Mouse (Mus musculus): ENCODE data around the gene Tbc1d2b. TPM values are rescaled to one million over a fixed set of nuclear protein-coding genes. Genes with fewer than 3 reads are reported as not detected.

Gene Tbc1d2b
- polyA plus RNA-seq, 1 experiment from 2014 or later, result 4.3 TPM

DNA sequence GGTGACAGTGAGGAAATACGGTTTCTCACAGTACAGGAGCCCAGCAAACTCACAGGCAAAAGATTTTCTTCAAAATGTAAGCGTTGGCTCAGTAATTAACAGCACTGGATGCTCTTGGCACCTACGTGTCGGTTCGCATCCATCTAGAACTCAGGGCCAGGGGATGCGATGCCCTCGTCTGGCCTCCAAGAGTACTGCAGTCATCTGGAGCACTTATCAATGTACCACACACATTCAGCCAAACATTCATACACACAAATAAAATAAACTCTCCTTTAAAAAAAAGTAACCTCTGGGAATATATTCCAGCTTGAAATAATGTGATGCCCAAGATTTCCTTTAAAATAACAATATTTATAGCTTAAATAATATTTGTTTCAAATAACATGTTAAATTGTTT, 29.0 kb downstream of the Tbc1d2b start:
- no peak overlapping the region for H3K27ac ChIP-seq (ENCODE audit: low read depth, low read length)
- WGBS, result 66% methylated on average over 7 of the region's 7 CpGs
- peak; percentile 19 for DNase-seq (ENCODE audit: low spot score)

GRCm38 (mm10) chr9:90241041-90241440, 29.6 kb downstream of the Tbc1d2b start:
- H3K4me1 ChIP-seq (ENCODE audit: control insufficient read depth, insufficient read depth, low read length), result no peaks in the 10 kb centered on the region
- ATAC-seq, result no peak
- WGBS, result 93% methylated on average over 6 of the region's 6 CpGs
- H3K36me3 ChIP-seq (ENCODE audit: control insufficient read depth, insufficient read depth, low read length), result peaks cover 3% of the 10 kb centered on the region; the same call in 1 of the 2 replicates
- no peak for DNase-seq (ENCODE audit: low spot score)
- H3K9ac ChIP-seq (ENCODE audit: low read length), result no peak overlapping the region
- no peaks in the 10 kb centered on the region for H3K27me3 ChIP-seq (replicated peaks; ENCODE audit: control insufficient read depth, insufficient read depth, low read length)
- no peaks in the 10 kb centered on the region for H3K9me3 ChIP-seq (replicated peaks; ENCODE audit: control insufficient read depth, low read length)
- no peak overlapping the region for H3K27ac ChIP-seq (ENCODE audit: low read depth, low read length)
- H3K4me2 ChIP-seq (ENCODE audit: low read length), result no peak overlapping the region
- no peak overlapping the region for H3K4me3 ChIP-seq (ENCODE audit: low read depth, low read length)

More for the DNA sequence above, 29.0 kb downstream of the Tbc1d2b start:
- H3K9ac ChIP-seq (ENCODE audit: low read length), result no peak overlapping the region
- no peak overlapping the region for H3K4me3 ChIP-seq (ENCODE audit: low read depth, low read length)
- H3K4me2 ChIP-seq (ENCODE audit: low read length), result no peak overlapping the region
- no peaks in the 10 kb centered on the region for H3K27me3 ChIP-seq (replicated peaks; ENCODE audit: control insufficient read depth, insufficient read depth, low read length)
- H3K4me1 ChIP-seq (ENCODE audit: control insufficient read depth, insufficient read depth, low read length), result no peaks in the 10 kb centered on the region
- H3K9me3 ChIP-seq (replicated peaks; ENCODE audit: control insufficient read depth, low read length), result no peaks in the 10 kb centered on the region
- no peak for ATAC-seq
- peaks cover 6% of the 10 kb centered on the region; the same call in 1 of the 2 replicates for H3K36me3 ChIP-seq (ENCODE audit: control insufficient read depth, insufficient read depth, low read length)

GRCm38 (mm10) chr9:90240560-90240959, 30.0 kb downstream of the Tbc1d2b start:
- WGBS, result 69% methylated on average over 4 of the region's 4 CpGs
- H3K9me3 ChIP-seq (replicated peaks; ENCODE audit: control insufficient read depth, low read length), result no peaks in the 10 kb centered on the region

GRCm38 (mm10) chr9:90237232-90238062, 33.2 kb downstream of the Tbc1d2b start:
- WGBS, result 89% methylated on average over 9 of the region's 9 CpGs
- Histone ChIP-seq H3K4me2 (ENCODE audit: low read length) (no peak overlapping the region), H3K9ac (ENCODE audit: low read length) (no peak overlapping the region), H3K36me3 (ENCODE audit: control insufficient read depth, insufficient read depth, low read length) (peaks cover 3% of the 10 kb centered on the region; the same call in 1 of the 2 replicates), H3K4me3 (ENCODE audit: low read depth, low read length) (no peak overlapping the region), H3K27ac (ENCODE audit: low read depth, low read length) (no peak overlapping the region), H3K9me3 (replicated peaks; ENCODE audit: control insufficient read depth, low read length) (no peaks in the 10 kb centered on the region), H3K4me1 (ENCODE audit: control insufficient read depth, insufficient read depth, low read length) (no peaks in the 10 kb centered on the region), H3K27me3 (replicated peaks; ENCODE audit: control insufficient read depth, insufficient read depth, low read length) (no peaks in the 10 kb centered on the region)
- no peak for ATAC-seq
- DNase-seq (ENCODE audit: low spot score), result no peak

More at GRCm38 (mm10) chr9:90240560-90240959, 30.0 kb downstream of the Tbc1d2b start:
- DNase-seq (ENCODE audit: low spot score), result peak; percentile 32
- Histone ChIP-seq H3K4me1 (ENCODE audit: control insufficient read depth, insufficient read depth, low read length) (no peaks in the 10 kb centered on the region), H3K9ac (ENCODE audit: low read length) (no peak overlapping the region), H3K4me3 (ENCODE audit: low read depth, low read length) (no peak overlapping the region), H3K27me3 (replicated peaks; ENCODE audit: control insufficient read depth, insufficient read depth, low read length) (no peaks in the 10 kb centered on the region), H3K27ac (ENCODE audit: low read depth, low read length) (no peak overlapping the region), H3K4me2 (ENCODE audit: low read length) (no peak overlapping the region), H3K36me3 (ENCODE audit: control insufficient read depth, insufficient read depth, low read length) (peaks cover 3% of the 10 kb centered on the region; the same call in 1 of the 2 replicates)
- peak; percentile 58; the same call in 1 of the 2 replicates for ATAC-seq

DNA sequence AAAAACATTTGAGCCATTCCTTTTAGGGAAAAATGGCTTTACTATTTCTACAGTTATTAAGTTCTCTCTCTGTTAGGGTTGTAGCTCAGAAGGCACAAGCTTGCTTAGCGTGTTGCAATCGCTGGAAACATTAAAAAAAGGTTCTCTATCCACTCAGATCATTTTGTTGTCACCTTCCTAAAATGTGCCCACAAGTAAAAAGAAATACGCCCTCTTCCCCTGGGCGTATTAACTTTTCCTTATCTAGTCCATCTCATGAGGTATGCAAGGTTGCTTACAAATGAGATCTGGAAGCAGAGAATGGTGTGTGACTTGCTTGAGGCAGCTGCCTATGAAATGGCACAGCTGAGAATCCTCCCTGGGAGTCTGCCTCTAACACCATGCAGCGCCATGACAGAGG, 33.8 kb downstream of the Tbc1d2b start:
- Histone ChIP-seq H3K27me3 (replicated peaks; ENCODE audit: control insufficient read depth, insufficient read depth, low read length) (no peaks in the 10 kb centered on the region), H3K4me2 (ENCODE audit: low read length) (no peak overlapping the region), H3K4me1 (ENCODE audit: control insufficient read depth, insufficient read depth, low read length) (no peaks in the 10 kb centered on the region), H3K27ac (ENCODE audit: low read depth, low read length) (no peak overlapping the region), H3K9me3 (replicated peaks; ENCODE audit: control insufficient read depth, low read length) (no peaks in the 10 kb centered on the region), H3K4me3 (ENCODE audit: low read depth, low read length) (no peak overlapping the region), H3K36me3 (ENCODE audit: control insufficient read depth, insufficient read depth, low read length) (peaks cover 3% of the 10 kb centered on the region; the same call in 1 of the 2 replicates), H3K9ac (ENCODE audit: low read length) (no peak overlapping the region)
- DNase-seq (ENCODE audit: low spot score) (no peak), ATAC-seq (no peak)
- WGBS, result 94% methylated on average over 5 of the region's 5 CpGs

DNA sequence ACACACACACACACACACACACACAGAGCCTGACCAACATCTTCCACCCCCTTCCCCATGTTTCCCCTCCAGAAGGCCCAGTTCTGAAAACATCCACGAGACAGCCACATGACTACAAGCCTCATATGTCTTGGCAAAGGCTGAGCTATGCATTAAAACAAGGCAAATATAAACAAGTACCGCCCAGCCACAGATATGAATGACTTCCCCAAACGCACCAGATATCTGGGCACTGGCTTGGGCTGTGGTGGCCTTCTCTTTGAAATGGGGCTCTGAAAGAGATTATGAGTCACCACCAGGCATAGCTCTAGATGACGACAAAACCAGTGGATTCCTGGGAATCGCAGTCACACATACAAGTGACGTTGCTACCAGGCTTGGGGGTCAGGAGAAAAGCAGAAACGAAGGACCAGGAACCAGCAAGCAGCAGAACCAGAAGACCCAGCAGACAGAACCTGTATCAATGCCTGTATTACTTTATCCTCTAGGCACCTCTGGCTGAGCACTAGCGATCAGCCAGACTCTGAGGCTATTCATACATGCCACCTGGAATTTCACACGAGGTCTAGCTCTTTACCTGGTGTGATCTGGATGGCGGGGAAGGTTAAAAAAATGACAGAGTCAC, 35.2 kb downstream of the Tbc1d2b start:
- Histone ChIP-seq H3K4me2 (ENCODE audit: low read length) (no peak overlapping the region), H3K36me3 (ENCODE audit: control insufficient read depth, insufficient read depth, low read length) (no peaks in the 10 kb centered on the region), H3K27me3 (replicated peaks; ENCODE audit: control insufficient read depth, insufficient read depth, low read length) (no peaks in the 10 kb centered on the region), H3K9me3 (replicated peaks; ENCODE audit: control insufficient read depth, low read length) (no peaks in the 10 kb centered on the region), H3K4me1 (ENCODE audit: control insufficient read depth, insufficient read depth, low read length) (no peaks in the 10 kb centered on the region), H3K4me3 (ENCODE audit: low read depth, low read length) (no peak overlapping the region), H3K9ac (ENCODE audit: low read length) (no peak overlapping the region), H3K27ac (ENCODE audit: low read depth, low read length) (no peak overlapping the region)
- 89% methylated on average over 10 of the region's 10 CpGs for WGBS
- no peak for DNase-seq (ENCODE audit: low spot score)
- no peak for ATAC-seq

DNA sequence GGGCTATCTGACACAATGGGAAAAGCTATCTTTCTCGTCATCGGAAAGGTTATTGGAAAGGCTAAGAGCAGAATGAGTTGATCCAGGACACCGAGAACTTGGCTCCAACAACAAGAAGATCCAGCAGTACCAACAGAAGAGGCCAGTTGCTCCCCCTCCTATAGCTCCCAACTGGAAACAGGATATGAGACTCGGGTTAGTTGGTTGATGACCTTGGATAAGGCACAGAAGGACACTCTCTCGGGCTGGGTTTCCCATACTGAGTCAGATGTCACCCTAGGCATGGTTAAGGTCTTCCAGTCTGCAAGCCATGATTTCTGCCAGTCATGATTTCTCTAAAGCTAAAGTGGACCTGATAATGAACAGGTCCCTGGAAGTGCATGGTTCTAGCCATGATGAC, 35.8 kb downstream of the Tbc1d2b start:
- Histone ChIP-seq H3K27ac (ENCODE audit: low read depth, low read length) (no peak overlapping the region), H3K36me3 (ENCODE audit: control insufficient read depth, insufficient read depth, low read length) (no peaks in the 10 kb centered on the region), H3K9ac (ENCODE audit: low read length) (no peak overlapping the region), H3K4me3 (ENCODE audit: low read depth, low read length) (no peak overlapping the region), H3K4me1 (ENCODE audit: control insufficient read depth, insufficient read depth, low read length) (no peaks in the 10 kb centered on the region), H3K4me2 (ENCODE audit: low read length) (no peak overlapping the region), H3K9me3 (replicated peaks; ENCODE audit: control insufficient read depth, low read length) (no peaks in the 10 kb centered on the region), H3K27me3 (replicated peaks; ENCODE audit: control insufficient read depth, insufficient read depth, low read length) (no peaks in the 10 kb centered on the region)
- DNase-seq (ENCODE audit: low spot score) (no peak), ATAC-seq (no peak)
- 90% methylated on average over 5 of the region's 5 CpGs for WGBS

DNA sequence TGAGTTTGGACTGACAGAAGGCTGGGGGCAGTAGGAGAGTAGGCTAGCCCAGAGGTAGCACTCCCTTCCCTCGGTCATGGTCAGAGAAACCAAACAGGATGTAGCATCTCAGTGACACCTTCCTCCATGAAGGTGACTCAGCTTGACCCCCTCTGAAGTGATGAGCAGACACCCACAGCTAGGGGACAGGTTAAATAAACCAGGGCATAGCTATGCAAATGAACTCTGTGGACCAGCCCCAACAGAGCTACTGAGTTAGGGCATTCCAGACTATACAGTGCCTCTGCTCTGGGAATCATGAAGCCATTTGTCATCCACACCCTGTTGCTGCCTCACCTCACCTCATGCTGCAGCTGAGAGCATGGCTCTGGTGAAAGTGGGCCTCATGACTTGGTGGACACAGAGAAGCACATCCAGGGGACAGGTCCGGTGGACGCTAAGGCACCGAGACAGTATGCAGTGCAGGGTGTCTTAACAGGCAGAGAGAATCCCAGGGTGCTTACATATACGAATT, 36.6 kb downstream of the Tbc1d2b start:
- Histone ChIP-seq H3K4me1 (ENCODE audit: control insufficient read depth, insufficient read depth, low read length) (no peaks in the 10 kb centered on the region), H3K4me3 (ENCODE audit: low read depth, low read length) (no peak overlapping the region), H3K27ac (ENCODE audit: low read depth, low read length) (no peak overlapping the region), H3K27me3 (replicated peaks; ENCODE audit: control insufficient read depth, insufficient read depth, low read length) (no peaks in the 10 kb centered on the region), H3K36me3 (ENCODE audit: control insufficient read depth, insufficient read depth, low read length) (no peaks in the 10 kb centered on the region), H3K9ac (ENCODE audit: low read length) (no peak overlapping the region), H3K4me2 (ENCODE audit: low read length) (no peak overlapping the region), H3K9me3 (replicated peaks; ENCODE audit: control insufficient read depth, low read length) (no peaks in the 10 kb centered on the region)
- DNase-seq (ENCODE audit: low spot score) (no peak), ATAC-seq (no peak)
- WGBS, result 95% methylated on average over 5 of the region's 5 CpGs
